Mouse (Mus musculus): ENCODE results near the gene Pdik1l.
"Not testable (repeated sequence)": the region's sequence is repeated elsewhere in the genome, so short reads cannot be mapped to it uniquely, and the experiment has no call there.

GRCm38 (mm10) chr4:134296096-134296495 lies 8.4 kb upstream of the Pdik1l start:
- not testable (repeated sequence) for TF ChIP-seq CTCF (IDR thresholded peaks at IDR 0.05; ENCODE audit: low read depth, low read length); GATA1 (IDR thresholded peaks at IDR 0.05; ENCODE audit: borderline replicate concordance, low read length); TAL1 (conservative IDR thresholded peaks at IDR 0.05; ENCODE audit: low read depth, low read length); POLR2AphosphoS5 (IDR thresholded peaks at IDR 0.05; ENCODE audit: insufficient replicate concordance, low read depth, low read length); GATA2 (IDR thresholded peaks at IDR 0.05; ENCODE audit: borderline replicate concordance, low read depth, low read length)
